Mouse (Mus musculus) heart, embryonic 13.5 days (tissue): ENCODE results near the gene Paics. TPM values are rescaled to one million over a fixed set of nuclear protein-coding genes. Genes with fewer than 3 reads are reported as not detected.
"Not testable (repeated sequence)": the region's sequence is repeated elsewhere in the genome, so short reads cannot be mapped to it uniquely, and the experiment has no call there.

Experiments
- ATAC-seq: fragments of 200-750 bp; cut with Nextera tagmentation; 2 replicates; pipeline ENCODE4 v1.8.0; 2017; ENCODE audit warnings: moderate TSS enrichment; ENCODE audit not compliant: insufficient number of reproducible peaks, low FRiP score, low TSS enrichment; ENCODE audit errors: extremely low read depth
- H3K27ac ChIP-seq: fragments of 300-500 bp; sonication (generic); replicated peaks from 2 replicates; pipeline ENCODE4 v1.5.1; 2015; ENCODE audit warnings: moderate library complexity, mild to moderate bottlenecking, inconsistent platforms
- H3K27me3 ChIP-seq: fragments of 300-500 bp; sonication (generic); replicated peaks from 2 replicates; pipeline ENCODE4 v1.6.1; 2015; ENCODE audit warnings: mild to moderate bottlenecking, inconsistent platforms
- H3K36me3 ChIP-seq: fragments of 300-500 bp; sonication (generic); 2 replicates; pipeline ENCODE4 v1.6.1; 2015; ENCODE audit warnings: mild to moderate bottlenecking, inconsistent platforms
- H3K4me1 ChIP-seq: fragments of 300-500 bp; sonication (generic); 2 replicates; pipeline ENCODE4 v1.6.1; 2015; ENCODE audit warnings: inconsistent platforms
- H3K4me2 ChIP-seq: fragments of 300-500 bp; sonication (generic); 2 replicates; pipeline ENCODE4 v1.6.1; 2015; ENCODE audit warnings: inconsistent platforms, mild to moderate bottlenecking, moderate library complexity
- H3K4me3 ChIP-seq: fragments of 300-500 bp; sonication (generic); 2 replicates; pipeline ENCODE4 v1.5.1; 2015; ENCODE audit warnings: moderate library complexity, mild to moderate bottlenecking, inconsistent platforms
- H3K9ac ChIP-seq: fragments of 300-500 bp; sonication (generic); 2 replicates; pipeline ENCODE4 v1.6.1; 2015; ENCODE audit warnings: inconsistent platforms, mild to moderate bottlenecking, moderate library complexity
- H3K9me3 ChIP-seq: fragments of 300-500 bp; sonication (generic); 2 replicates; pipeline ENCODE4 v1.6.1; 2016; ENCODE audit warnings: inconsistent platforms
- WGBS: fragments of 180-500 bp; shearing (Covaris S2); methylation state at CpG from one replicate; pipeline ENCODE4 v1.1.7; 2015; ENCODE audit warnings: mixed read lengths; 5-methylcytosine and 5-hydroxymethylcytosine counted together
- polyA plus RNA-seq: library from polyadenylated mRNA; unstranded; fragments of >200 nt; fragmentation: Nextera tagmentation; extraction: Ambion mirVana; gene quantifications from 2 replicates; pipeline ENCODE4 v1.2.1, GENCODE M21; 2015

The Paics gene
- polyA plus RNA-seq, result 229 and 249 TPM in 2 replicates

- Histone ChIP-seq H3K4me3 (peak within 1 kb of the TSS; percentile 88), H3K9ac (peak within 1 kb of the TSS; percentile 92), H3K4me1 (peaks cover 74% of the 10 kb centered on the region), H3K4me2 (peak within 1 kb of the TSS; percentile 93), H3K9me3 (no peaks in the 10 kb centered on the region), H3K36me3 (peaks cover 35% of the 10 kb centered on the region), H3K27me3 (no peaks in the 10 kb centered on the region), H3K27ac (peak within 1 kb of the TSS; percentile 91)
- ATAC-seq, result peak; percentile 95
- WGBS, result under 1% methylated on average over 81 of the region's 81 CpGs
These were observed at the start of gene Paics, which contains the start of gene Ppat for GRCm38 (mm10) chr5:76951106-76952027. Paics (plus strand) TSS chr5:76951307. Ppat (minus strand) TSS chr5:76951578.

- H3K27ac ChIP-seq, result no peak overlapping the region
- peaks cover 18% of the 10 kb centered on the region for H3K4me1 ChIP-seq
- ATAC-seq, result no peak
- H3K36me3 ChIP-seq, result peaks cover 35% of the 10 kb centered on the region
- H3K9me3 ChIP-seq, result no peaks in the 10 kb centered on the region
- no peak overlapping the region for H3K4me3 ChIP-seq
- no peaks in the 10 kb centered on the region for H3K27me3 ChIP-seq
- WGBS, result 39% methylated on average over 4 of the region's 4 CpGs
- no peak overlapping the region for H3K4me2 ChIP-seq
- no peak overlapping the region for H3K9ac ChIP-seq
These were observed 49.0 kb upstream of the Paics start for GRCm38 (mm10) chr5:76902131-76902530.

DNA sequence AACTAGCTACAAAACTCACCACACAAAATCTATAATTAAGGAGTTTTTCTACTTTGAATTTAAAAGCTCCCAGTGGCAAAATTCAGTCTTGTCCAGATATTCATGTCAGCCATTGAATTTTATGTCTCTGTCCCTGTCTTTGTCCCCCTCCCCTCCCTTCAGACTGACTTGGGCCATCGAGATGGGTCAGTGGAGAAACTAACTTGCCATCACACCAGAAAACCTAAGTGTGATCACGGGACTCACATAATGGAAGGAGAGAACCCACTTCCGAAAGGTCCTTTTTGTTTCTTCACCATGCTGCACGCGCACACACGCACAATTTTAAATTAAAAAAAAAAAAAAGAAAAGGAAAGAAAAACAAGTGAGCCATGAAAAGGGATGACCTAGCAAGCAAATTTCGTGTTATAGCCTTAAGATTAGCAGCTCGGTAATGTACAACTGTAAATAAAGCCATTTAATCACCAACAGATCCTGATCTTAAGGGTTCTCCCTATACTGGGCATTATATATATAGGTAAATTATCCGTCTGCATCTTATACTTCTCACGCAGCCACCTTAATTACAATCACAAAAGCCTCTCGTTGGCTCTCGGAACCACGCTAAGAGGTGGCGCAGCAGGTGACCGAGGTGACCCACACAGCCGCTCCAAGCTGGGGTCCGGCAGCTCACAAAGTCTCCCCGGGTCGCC lies 46.2 kb upstream of the Paics start:
- Histone ChIP-seq H3K27me3 (no peaks in the 10 kb centered on the region), H3K36me3 (peaks cover 21% of the 10 kb centered on the region), H3K4me3 (peak overlapping the region; percentile 82), H3K9ac (peak overlapping the region; percentile 91), H3K27ac (peak overlapping the region; percentile 95), H3K9me3 (no peaks in the 10 kb centered on the region), H3K4me2 (peak overlapping the region; percentile 85), H3K4me1 (peaks cover 18% of the 10 kb centered on the region)
- ATAC-seq, result no peak
- 2% methylated on average over 19 of the region's 19 CpGs for WGBS

DNA sequence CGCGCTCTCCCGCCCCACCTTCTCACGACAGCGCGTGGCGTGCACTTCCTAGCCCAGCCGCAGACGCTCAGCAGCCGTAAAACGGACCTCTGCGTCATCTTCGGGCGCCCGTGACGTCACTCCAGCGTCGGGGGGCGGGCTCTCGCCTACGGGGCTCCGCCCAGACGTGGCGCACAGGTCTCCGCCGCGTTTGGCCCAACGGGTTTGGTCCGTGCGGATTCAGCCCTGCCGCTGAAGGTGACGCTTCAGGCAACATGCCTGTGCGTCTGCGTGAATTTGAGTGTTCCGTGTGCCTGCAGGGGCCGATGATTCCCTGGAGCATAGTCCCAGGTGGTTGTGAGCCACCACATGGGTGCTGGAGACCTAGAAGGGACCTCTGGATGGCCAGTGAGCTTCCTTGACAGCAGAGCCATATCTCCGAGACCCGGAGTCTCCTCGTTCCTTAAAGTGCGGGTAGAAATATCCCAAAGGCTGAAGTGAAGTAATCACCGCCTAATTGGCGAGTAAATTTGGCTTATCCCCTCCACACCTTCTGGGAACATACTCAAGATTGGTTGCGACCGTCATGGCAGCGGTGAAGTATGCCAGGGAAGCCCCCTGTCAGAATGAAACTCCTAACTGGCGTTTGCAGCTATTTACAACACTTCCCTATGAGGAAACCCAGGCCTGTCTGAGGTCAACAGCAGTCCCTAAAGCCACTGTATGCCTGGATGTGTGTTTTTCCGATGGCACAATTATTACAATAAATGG lies 45.5 kb upstream of the Paics start, which contains the start of gene Aasdh:
Gene Aasdh (minus strand): TSS at position 110 of the 750 bp plus-strand sequence.
- WGBS, result under 1% methylated on average over 47 of the region's 47 CpGs
- H3K27ac ChIP-seq, result peak within 1 kb of the TSS; percentile 95
- peak; percentile 98 for ATAC-seq

GRCm38 (mm10) chr5:76906155-76906499 lies 45.0 kb upstream of the Paics start:
- Histone ChIP-seq H3K9me3 (no peaks in the 10 kb centered on the region), H3K9ac (peak overlapping the region; percentile 91), H3K4me1 (peaks cover 21% of the 10 kb centered on the region), H3K4me3 (peak overlapping the region; percentile 82), H3K4me2 (peak overlapping the region; percentile 85), H3K36me3 (peaks cover 11% of the 10 kb centered on the region), H3K27ac (peak overlapping the region; percentile 95), H3K27me3 (no peaks in the 10 kb centered on the region)
- 26% methylated on average over 3 of the region's 3 CpGs for WGBS
- no peak for ATAC-seq

More for the DNA sequence above, 45.5 kb upstream of the Paics start, which contains the start of gene Aasdh:
- H3K36me3 ChIP-seq, result peaks cover 16% of the 10 kb centered on the region
- H3K27me3 ChIP-seq, result no peaks in the 10 kb centered on the region
- H3K4me2 ChIP-seq, result peak within 1 kb of the TSS; percentile 85
- peaks cover 20% of the 10 kb centered on the region for H3K4me1 ChIP-seq
- no peaks in the 10 kb centered on the region for H3K9me3 ChIP-seq
- H3K4me3 ChIP-seq, result peak within 1 kb of the TSS; percentile 82
- peak within 1 kb of the TSS; percentile 91 for H3K9ac ChIP-seq

- no peak for ATAC-seq
- peaks cover 12% of the 10 kb centered on the region for H3K4me1 ChIP-seq
- 67% methylated on average over 3 of the region's 3 CpGs for WGBS
- H3K27me3 ChIP-seq, result no peaks in the 10 kb centered on the region
- H3K9me3 ChIP-seq, result no peaks in the 10 kb centered on the region
- no peak overlapping the region for H3K9ac ChIP-seq
- H3K36me3 ChIP-seq, result peaks cover 22% of the 10 kb centered on the region
- H3K4me2 ChIP-seq, result no peak overlapping the region
- no peak overlapping the region for H3K27ac ChIP-seq
- no peak overlapping the region for H3K4me3 ChIP-seq
These were observed 40.3 kb upstream of the Paics start for GRCm38 (mm10) chr5:76910807-76911206.

- not testable (repeated sequence) for H3K4me3 ChIP-seq, H3K27ac ChIP-seq, H3K4me1 ChIP-seq, H3K9me3 ChIP-seq, ATAC-seq, H3K9ac ChIP-seq, H3K27me3 ChIP-seq, H3K4me2 ChIP-seq
- H3K36me3 ChIP-seq, result peaks cover 33% of the 10 kb centered on the region
- 94% methylated on average over 5 of the region's 5 CpGs for WGBS
These were observed 38.6 kb upstream of the Paics start for GRCm38 (mm10) chr5:76912522-76912921.

GRCm38 (mm10) chr5:76922833-76923232 lies 28.3 kb upstream of the Paics start:
- Histone ChIP-seq H3K27ac (no peak overlapping the region), H3K4me1 (peaks cover 9% of the 10 kb centered on the region), H3K4me2 (no peak overlapping the region), H3K27me3 (no peaks in the 10 kb centered on the region), H3K4me3 (no peak overlapping the region), H3K36me3 (peaks cover 81% of the 10 kb centered on the region), H3K9me3 (no peaks in the 10 kb centered on the region), H3K9ac (no peak overlapping the region)
- ATAC-seq, result no peak
- WGBS, result 81% methylated on average over 4 of the region's 4 CpGs

GRCm38 (mm10) chr5:76923428-76923827 lies 27.7 kb upstream of the Paics start:
- H3K4me3 ChIP-seq, result no peak overlapping the region
- no peak overlapping the region for H3K27ac ChIP-seq
- 88% methylated on average over 13 of the region's 13 CpGs for WGBS
- H3K4me2 ChIP-seq, result no peak overlapping the region
- peaks cover 15% of the 10 kb centered on the region for H3K4me1 ChIP-seq
- H3K27me3 ChIP-seq, result no peaks in the 10 kb centered on the region
- H3K9ac ChIP-seq, result no peak overlapping the region
- ATAC-seq, result no peak
- H3K9me3 ChIP-seq, result no peaks in the 10 kb centered on the region
- peaks cover 75% of the 10 kb centered on the region for H3K36me3 ChIP-seq

GRCm38 (mm10) chr5:76924296-76924695 lies 26.8 kb upstream of the Paics start:
- no peak for ATAC-seq
- peaks cover 23% of the 10 kb centered on the region for H3K4me1 ChIP-seq
- 88% methylated on average over 1 of the region's 1 CpGs for WGBS
- no peak overlapping the region for H3K27ac ChIP-seq
- H3K36me3 ChIP-seq, result peaks cover 67% of the 10 kb centered on the region
- H3K9me3 ChIP-seq, result no peaks in the 10 kb centered on the region
- H3K4me2 ChIP-seq, result no peak overlapping the region
- no peak overlapping the region for H3K9ac ChIP-seq
- no peaks in the 10 kb centered on the region for H3K27me3 ChIP-seq
- no peak overlapping the region for H3K4me3 ChIP-seq
